Mouse (Mus musculus) telencephalon, adult 2 months (tissue): ENCODE data around the gene Dvl1.

ENCODE experiments used
- DNase-seq: peaks from one replicate; pipeline ENCODE4 v3.0.0-alpha.2; 2011; ENCODE audit warnings: low read depth, low spot score

Dvl1 gene

GRCm38 (mm10) chr4:155839483-155839910 is 7.7 kb upstream of the Dvl1 start, which contains the start of gene Mxra8:
Mxra8 (plus strand) TSS chr4:155839680.
- DNase-seq = no peak

GRCm38 (mm10) chr4:155840076-155841002 is 6.9 kb upstream of the Dvl1 start:
- DNase-seq = no peak

- no peak for DNase-seq
These were observed 6.2 kb upstream of the Dvl1 start for GRCm38 (mm10) chr4:155841003-155841454.

GRCm38 (mm10) chr4:155841651-155842270 is 5.4 kb upstream of the Dvl1 start:
- DNase-seq = no peak

GRCm38 (mm10) chr4:155843231-155843630 is 4.0 kb upstream of the Dvl1 start:
- DNase-seq = no peak

- DNase-seq = no peak
These were observed 570 bp downstream of the Dvl1 start for GRCm38 (mm10) chr4:155847591-155848352.

GRCm38 (mm10) chr4:155848434-155849095 is 1.4 kb downstream of the Dvl1 start:
- DNase-seq = no peak

- DNase-seq = no peak
These were observed 2.2 kb downstream of the Dvl1 start for GRCm38 (mm10) chr4:155849391-155849790.

- no peak for DNase-seq
These were observed 2.7 kb downstream of the Dvl1 start for GRCm38 (mm10) chr4:155849792-155850451.

GRCm38 (mm10) chr4:155851368-155851767 is 4.2 kb downstream of the Dvl1 start:
- no peak for DNase-seq

GRCm38 (mm10) chr4:155851951-155852411 is 4.8 kb downstream of the Dvl1 start:
- DNase-seq = no peak

GRCm38 (mm10) chr4:155853421-155853820 is 6.2 kb downstream of the Dvl1 start:
- DNase-seq = no peak

GRCm38 (mm10) chr4:155854991-155855390 is 7.8 kb downstream of the Dvl1 start:
- no peak for DNase-seq

GRCm38 (mm10) chr4:155856071-155856470 is 8.9 kb downstream of the Dvl1 start:
- no peak for DNase-seq

- DNase-seq = no peak
These were observed 9.7 kb downstream of the Dvl1 start for GRCm38 (mm10) chr4:155856881-155857280.

- DNase-seq = no peak
These were observed 12.1 kb downstream of the Dvl1 start for GRCm38 (mm10) chr4:155859318-155859717.

- DNase-seq = no peak
These were observed 14.6 kb downstream of the Dvl1 start for GRCm38 (mm10) chr4:155861787-155862186.

- DNase-seq = no peak
These were observed 15.8 kb downstream of the Dvl1 start, which contains the start of gene Tas1r3 for GRCm38 (mm10) chr4:155863001-155863400. Tas1r3 (minus strand) TSS chr4:155863362.

- no peak for DNase-seq
These were observed 21.6 kb downstream of the Dvl1 start for GRCm38 (mm10) chr4:155868614-155869298.
